Mouse (Mus musculus) kidney, adult 11 months (tissue): ENCODE measurements around the gene Nxn.

Experiments
- DNase-seq: peaks from one replicate; pipeline ENCODE4 v3.0.0; 2022

Nxn gene

DNA sequence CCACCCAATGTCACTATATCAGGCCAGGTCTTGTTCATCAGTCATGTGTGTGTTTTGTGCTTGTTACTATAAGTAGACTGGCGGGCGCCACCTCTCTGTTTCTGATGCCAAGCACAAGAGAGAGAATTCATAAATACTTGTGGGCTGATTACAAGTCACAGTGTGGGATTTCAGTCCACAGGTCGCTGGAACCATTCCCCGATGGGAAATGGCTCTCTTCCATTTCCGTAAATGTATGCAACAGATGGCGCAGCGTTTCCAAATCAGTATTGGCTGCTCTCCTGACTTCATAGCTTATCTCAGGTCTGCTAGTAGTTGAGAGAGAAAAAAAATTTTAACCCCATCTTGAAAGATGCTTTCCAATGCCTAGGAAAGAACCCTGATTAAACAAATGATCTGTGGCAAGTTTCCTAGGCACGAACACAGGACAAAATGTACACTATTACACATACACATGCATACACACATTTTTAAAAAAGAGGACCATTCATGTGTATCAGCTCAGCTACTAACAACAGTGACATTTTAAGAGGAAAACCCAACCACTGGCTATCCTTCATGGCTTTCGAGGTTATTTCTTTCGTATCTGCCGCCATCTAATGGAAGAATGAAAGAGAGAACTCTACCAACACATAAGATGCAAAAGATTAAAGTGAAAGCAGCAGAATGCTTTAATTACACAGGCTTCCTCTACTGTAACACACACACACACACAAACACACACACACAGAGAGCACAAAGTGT is 819 bp upstream of the Nxn start:
- peak; percentile 54 for DNase-seq

GRCm38 (mm10) chr11:76398312-76398797 is 585 bp downstream of the Nxn start:
- no peak for DNase-seq

- no peak for DNase-seq
These were observed 1.2 kb downstream of the Nxn start for GRCm38 (mm10) chr11:76397650-76398311.

GRCm38 (mm10) chr11:76392996-76393395 is 5.9 kb downstream of the Nxn start:
- no peak for DNase-seq

- no peak for DNase-seq
These were observed 6.4 kb downstream of the Nxn start for GRCm38 (mm10) chr11:76392532-76392931.

DNA sequence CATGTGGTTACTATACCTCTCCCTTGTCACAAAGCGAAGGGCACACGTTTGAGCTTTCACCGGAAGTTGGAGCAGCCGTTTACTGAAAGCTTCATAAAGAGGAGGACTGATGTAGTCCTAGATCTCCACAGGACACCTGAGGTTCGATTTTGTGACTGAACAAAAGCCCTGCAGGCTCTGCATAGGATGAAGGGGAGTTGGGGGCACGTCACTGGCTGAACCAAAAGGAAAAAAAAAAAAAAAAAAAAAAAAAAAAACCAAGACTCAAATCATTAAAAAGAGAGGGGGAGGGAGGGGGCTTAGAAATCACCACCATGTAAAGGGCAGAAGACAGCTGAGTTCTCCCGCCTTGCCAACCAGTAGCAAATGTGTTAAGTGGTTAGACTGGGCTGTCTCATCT is 10.2 kb downstream of the Nxn start:
- no peak for DNase-seq

GRCm38 (mm10) chr11:76387097-76387496 is 11.8 kb downstream of the Nxn start:
- DNase-seq, result no peak

DNA sequence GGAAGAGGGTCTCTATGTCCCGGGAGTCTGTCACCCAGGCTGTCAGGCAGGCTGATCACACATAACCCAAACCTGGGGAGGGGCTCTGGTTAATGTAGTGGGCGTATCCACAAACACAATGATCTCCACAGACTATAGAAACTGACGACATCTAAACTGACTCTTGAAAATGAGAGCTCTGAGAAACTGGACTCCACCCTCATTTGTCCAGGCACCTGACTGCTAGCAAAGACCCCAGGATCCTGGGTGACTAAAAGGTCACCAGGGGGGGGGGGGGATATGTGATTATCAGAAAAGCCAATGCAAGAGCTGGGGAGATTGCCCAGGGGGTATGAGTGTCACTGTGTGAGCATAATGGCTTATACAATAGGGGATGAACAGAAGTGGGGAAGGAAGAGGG is 13.2 kb downstream of the Nxn start:
- DNase-seq, result no peak

DNA sequence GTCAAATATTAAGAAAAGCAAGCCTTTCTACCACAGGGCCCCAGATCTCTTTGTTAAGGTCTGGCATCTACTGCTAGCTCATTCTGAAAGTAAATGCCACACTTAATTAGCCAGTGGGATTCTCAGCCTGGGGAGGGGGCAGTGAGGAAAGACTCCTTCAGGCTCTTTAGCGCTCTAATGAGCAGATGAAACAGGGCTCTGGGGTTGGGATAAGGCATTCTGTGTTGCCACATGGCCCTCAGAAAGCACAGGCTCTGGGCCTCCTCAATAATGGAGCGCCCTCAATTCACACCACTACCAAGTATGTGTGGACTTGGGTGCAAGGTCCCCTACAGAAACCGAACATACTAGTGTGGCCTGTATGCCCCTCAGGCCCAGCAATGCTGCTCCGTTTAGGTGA is 13.9 kb downstream of the Nxn start:
- DNase-seq, result no peak

- DNase-seq, result no peak
These were observed 14.6 kb downstream of the Nxn start for GRCm38 (mm10) chr11:76384307-76384706.

DNA sequence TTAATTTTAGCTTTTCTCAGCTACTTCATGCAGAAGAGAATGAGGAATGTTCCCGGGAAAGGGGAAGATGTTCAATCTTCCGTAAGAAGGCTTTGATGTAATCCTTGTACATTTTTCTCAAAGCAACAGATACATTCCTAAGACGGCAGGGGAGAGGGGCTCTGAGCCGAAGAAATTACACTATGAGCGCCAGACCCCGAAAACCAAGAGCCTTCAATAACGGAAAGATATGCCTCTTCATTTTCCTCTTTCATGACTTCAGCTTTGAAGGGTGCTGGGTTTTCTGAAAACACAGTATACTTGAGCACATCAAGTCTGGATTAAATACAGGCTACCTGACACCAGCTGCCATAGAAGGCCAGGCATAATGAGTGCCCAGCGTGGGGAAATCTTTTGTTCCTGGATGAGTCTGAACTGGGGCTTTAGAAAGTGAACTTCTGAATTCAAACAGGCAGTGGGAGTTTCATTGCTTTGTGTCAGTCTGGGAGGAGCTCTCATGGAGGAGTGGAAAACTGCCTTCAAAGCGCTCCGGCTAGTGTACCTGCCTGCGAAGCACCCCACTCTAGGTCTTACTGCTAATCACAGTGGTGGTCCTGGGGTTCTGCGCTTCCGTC is 16.1 kb downstream of the Nxn start:
- no peak for DNase-seq

GRCm38 (mm10) chr11:76381201-76381885 is 17.6 kb downstream of the Nxn start:
- no peak for DNase-seq

GRCm38 (mm10) chr11:76379921-76380544 is 18.9 kb downstream of the Nxn start:
- DNase-seq, result peak; percentile 83

DNA sequence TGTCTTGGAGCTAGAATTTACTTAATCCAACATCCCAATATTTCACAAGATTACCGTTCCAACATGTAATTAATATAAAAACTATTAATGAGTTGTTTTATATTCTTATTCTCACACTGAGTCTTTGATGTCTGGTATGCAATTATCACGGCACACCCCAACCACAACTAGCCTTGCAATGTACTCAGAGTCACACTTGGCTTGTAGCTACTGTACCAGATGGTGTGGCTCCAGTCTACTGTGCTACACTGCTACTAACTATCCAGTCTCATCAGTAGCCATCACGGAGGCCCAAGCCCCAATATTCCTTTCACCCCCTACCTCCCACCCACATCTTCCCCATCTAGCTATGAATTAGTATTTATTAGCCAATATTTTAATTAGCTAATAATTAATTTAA is 22.5 kb downstream of the Nxn start:
- no peak for DNase-seq

- DNase-seq, result peak; percentile 69
These were observed 24.3 kb downstream of the Nxn start for GRCm38 (mm10) chr11:76374491-76375185.

GRCm38 (mm10) chr11:76372534-76372933 is 26.4 kb downstream of the Nxn start:
- no peak for DNase-seq

- no peak for DNase-seq
These were observed 26.8 kb downstream of the Nxn start for GRCm38 (mm10) chr11:76372120-76372519.

DNA sequence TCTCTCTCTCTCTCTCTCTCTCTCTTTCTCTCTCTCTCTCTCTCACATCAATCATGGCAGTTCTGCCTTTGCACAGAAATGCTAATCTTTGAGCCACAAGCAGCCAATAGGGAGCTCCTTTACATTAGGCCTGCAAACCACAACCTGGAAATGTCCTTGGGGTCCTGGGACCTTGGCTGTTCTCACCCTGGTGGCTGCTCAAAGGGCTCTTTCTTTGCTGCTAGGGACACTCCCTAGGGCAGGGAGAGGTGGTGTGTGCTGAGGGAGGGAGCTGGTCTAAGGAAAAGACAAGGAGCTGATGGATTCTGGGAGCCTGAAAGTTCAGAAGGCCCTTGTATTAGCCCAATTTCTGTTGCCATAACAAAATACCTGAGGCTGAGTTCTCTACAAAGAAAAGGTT is 28.4 kb downstream of the Nxn start:
- no peak for DNase-seq

DNA sequence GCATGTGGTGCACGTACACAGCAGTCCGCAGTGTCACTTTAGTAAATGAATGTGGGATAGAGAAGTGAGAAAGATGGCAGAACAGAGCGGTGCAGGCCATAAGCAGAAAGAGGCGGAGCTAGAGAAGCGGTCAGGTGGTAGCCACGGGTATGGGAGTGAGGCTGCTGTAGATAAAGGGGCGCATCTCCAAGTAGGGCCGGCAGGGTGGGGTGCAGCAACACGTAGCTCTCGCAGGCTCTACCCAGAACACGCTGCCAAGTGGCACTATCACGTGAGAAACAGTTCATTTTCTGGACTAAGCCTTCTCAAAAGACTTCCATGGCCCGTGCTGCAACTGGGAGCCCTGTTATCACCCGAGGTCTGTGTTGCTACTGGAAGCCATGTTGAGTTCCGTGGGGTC is 32.2 kb downstream of the Nxn start:
- no peak for DNase-seq

DNA sequence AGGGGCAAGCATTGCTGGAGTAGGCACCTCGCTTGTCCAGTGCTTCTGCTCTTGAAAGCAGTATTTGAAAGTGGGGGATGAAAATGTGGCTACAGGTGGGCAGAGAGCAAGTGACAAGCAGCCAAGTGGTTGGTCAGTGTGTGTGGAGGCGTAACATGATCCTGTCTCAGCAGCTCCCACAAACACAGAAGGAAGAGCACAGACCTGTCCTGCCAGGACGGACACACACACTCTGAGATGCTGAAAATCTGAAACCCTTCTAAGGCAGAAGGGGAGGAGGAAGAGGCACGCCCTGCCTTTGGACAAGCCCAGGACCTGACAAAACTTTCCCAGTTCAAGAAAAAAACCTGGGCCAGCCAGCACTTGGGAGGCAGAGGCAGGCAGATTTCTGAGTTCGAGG is 34.9 kb downstream of the Nxn start:
- DNase-seq, result no peak

DNA sequence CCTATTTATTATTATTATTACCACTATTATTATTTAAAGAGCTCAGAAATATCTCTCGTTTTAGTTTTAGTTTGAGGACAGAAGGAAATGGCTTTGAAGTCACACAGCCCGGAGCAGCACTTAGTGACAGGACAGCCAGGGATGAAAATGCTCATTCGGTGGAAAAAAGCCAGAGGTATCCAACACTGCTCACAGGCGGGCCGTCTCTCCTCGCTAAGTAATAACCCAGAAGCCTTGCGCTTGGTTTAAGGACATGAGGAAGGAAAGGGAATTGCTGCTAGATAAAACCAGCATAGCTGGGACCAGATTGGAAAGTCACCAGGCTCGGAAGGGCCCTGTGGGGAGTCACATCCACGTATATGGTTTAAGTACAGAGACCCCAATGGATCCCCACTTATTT is 35.3 kb downstream of the Nxn start:
- no peak for DNase-seq

GRCm38 (mm10) chr11:76363178-76363577 is 35.8 kb downstream of the Nxn start:
- no peak for DNase-seq
